Mouse (Mus musculus): ENCODE results near the gene Reep3. TPM values are rescaled to one million over a fixed set of nuclear protein-coding genes. Genes with fewer than 3 reads are reported as not detected.
"Not testable (repeated sequence)": the region's sequence is repeated elsewhere in the genome, so short reads cannot be mapped to it uniquely, and the experiment has no call there.

The Reep3 gene
- polyA plus RNA-seq, 1 experiment from 2014 or later: 31.7 TPM

- no peak for DNase-seq (ENCODE audit: low spot score)
- peaks cover 7% of the 10 kb centered on the region for H3K4me1 ChIP-seq
- H3K36me3 ChIP-seq: peaks cover 33% of the 10 kb centered on the region
- no peaks in the 10 kb centered on the region for H3K9me3 ChIP-seq (replicated peaks)
- 90% methylated on average over 12 of the region's 12 CpGs for WGBS
- H3K27ac ChIP-seq (replicated peaks): no peak overlapping the region
- no peak overlapping the region for H3K4me3 ChIP-seq
- no peaks in the 10 kb centered on the region for H3K27me3 ChIP-seq (ENCODE audit: low read depth, poor library complexity, severe bottlenecking)
Observed at GRCm38 (mm10) chr10:67014746-67015145, 82.0 kb downstream of the Reep3 start.

GRCm38 (mm10) chr10:67010521-67010920 is 86.2 kb downstream of the Reep3 start:
- H3K9me3 ChIP-seq (replicated peaks): no peaks in the 10 kb centered on the region
- H3K4me1 ChIP-seq: no peaks in the 10 kb centered on the region
- WGBS: 91% methylated on average over 12 of the region's 12 CpGs
- H3K27me3 ChIP-seq (ENCODE audit: low read depth, poor library complexity, severe bottlenecking): peaks cover 2% of the 10 kb centered on the region; the same call in 1 of the 2 replicates
- peaks cover 24% of the 10 kb centered on the region for H3K36me3 ChIP-seq
- no peak overlapping the region for H3K4me3 ChIP-seq
- no peak for DNase-seq (ENCODE audit: low spot score)
- H3K27ac ChIP-seq (replicated peaks): no peak overlapping the region

- peak; percentile 23 for DNase-seq (ENCODE audit: low spot score)
- Histone ChIP-seq H3K4me3 (peak overlapping the region; percentile 51), H3K4me1 (peaks cover 32% of the 10 kb centered on the region), H3K9me3 (replicated peaks) (peaks cover 9% of the 10 kb centered on the region; the same call in 1 of the 2 replicates), H3K36me3 (no peaks in the 10 kb centered on the region), H3K27me3 (ENCODE audit: low read depth, poor library complexity, severe bottlenecking) (peaks cover 13% of the 10 kb centered on the region; the same call in 1 of the 2 replicates), H3K27ac (replicated peaks) (peak overlapping the region; percentile 84)
- WGBS: 6% methylated on average over 12 of the region's 12 CpGs
Observed at GRCm38 (mm10) chr10:67004527-67005042, 92.2 kb downstream of the Reep3 start.

- peaks cover 13% of the 10 kb centered on the region; the same call in 1 of the 2 replicates for H3K27me3 ChIP-seq (ENCODE audit: low read depth, poor library complexity, severe bottlenecking)
- peaks cover 32% of the 10 kb centered on the region for H3K4me1 ChIP-seq
- H3K36me3 ChIP-seq: no peaks in the 10 kb centered on the region
- H3K9me3 ChIP-seq (replicated peaks): peaks cover 9% of the 10 kb centered on the region; the same call in 1 of the 2 replicates
- peak overlapping the region; percentile 84 for H3K27ac ChIP-seq (replicated peaks)
- H3K4me3 ChIP-seq: peak overlapping the region; percentile 51
- DNase-seq (ENCODE audit: low spot score): peak; percentile 75
- WGBS: under 1% methylated on average over 22 of the region's 22 CpGs
Observed at GRCm38 (mm10) chr10:67003743-67004526, 92.8 kb downstream of the Reep3 start.

GRCm38 (mm10) chr10:67003009-67003742 is 93.6 kb downstream of the Reep3 start:
- peak; percentile 80 for DNase-seq (ENCODE audit: low spot score)
- under 1% methylated on average over 25 of the region's 25 CpGs for WGBS
- Histone ChIP-seq H3K36me3 (no peaks in the 10 kb centered on the region), H3K4me3 (peak overlapping the region; percentile 51), H3K27ac (replicated peaks) (peak overlapping the region; percentile 84), H3K4me1 (peaks cover 32% of the 10 kb centered on the region), H3K9me3 (replicated peaks) (peaks cover 9% of the 10 kb centered on the region; the same call in 1 of the 2 replicates), H3K27me3 (ENCODE audit: low read depth, poor library complexity, severe bottlenecking) (peaks cover 13% of the 10 kb centered on the region; the same call in 1 of the 2 replicates)

GRCm38 (mm10) chr10:67002207-67003008 is 94.3 kb downstream of the Reep3 start:
- no peaks in the 10 kb centered on the region for H3K36me3 ChIP-seq
- peaks cover 32% of the 10 kb centered on the region for H3K4me1 ChIP-seq
- peak overlapping the region; percentile 51 for H3K4me3 ChIP-seq
- H3K9me3 ChIP-seq (replicated peaks): peaks cover 9% of the 10 kb centered on the region; the same call in 1 of the 2 replicates
- 11% methylated on average over 30 of the region's 30 CpGs for WGBS
- peaks cover 13% of the 10 kb centered on the region; the same call in 1 of the 2 replicates for H3K27me3 ChIP-seq (ENCODE audit: low read depth, poor library complexity, severe bottlenecking)
- DNase-seq (ENCODE audit: low spot score): peak; percentile 75
- peak overlapping the region; percentile 84 for H3K27ac ChIP-seq (replicated peaks)

- H3K4me3 ChIP-seq; H3K36me3 ChIP-seq; H3K27ac ChIP-seq (replicated peaks); DNase-seq (ENCODE audit: low spot score); H3K9me3 ChIP-seq (replicated peaks): not testable (repeated sequence)
- WGBS: 95% methylated on average over 13 of the region's 13 CpGs
- peaks cover 13% of the 10 kb centered on the region; the same call in 1 of the 2 replicates for H3K27me3 ChIP-seq (ENCODE audit: low read depth, poor library complexity, severe bottlenecking)
- H3K4me1 ChIP-seq: peaks cover 32% of the 10 kb centered on the region
Observed at GRCm38 (mm10) chr10:67000958-67001615, 95.7 kb downstream of the Reep3 start.

GRCm38 (mm10) chr10:67000136-67000535 is 96.6 kb downstream of the Reep3 start:
- DNase-seq (ENCODE audit: low spot score): no peak
- H3K27ac ChIP-seq (replicated peaks): no peak overlapping the region
- H3K27me3 ChIP-seq (ENCODE audit: low read depth, poor library complexity, severe bottlenecking): peaks cover 7% of the 10 kb centered on the region; the same call in 1 of the 2 replicates
- H3K9me3 ChIP-seq (replicated peaks): peaks cover 9% of the 10 kb centered on the region; the same call in 1 of the 2 replicates
- H3K36me3 ChIP-seq: no peaks in the 10 kb centered on the region
- H3K4me3 ChIP-seq: no peak overlapping the region
- 93% methylated on average over 5 of the region's 5 CpGs for WGBS
- H3K4me1 ChIP-seq: peaks cover 32% of the 10 kb centered on the region

GRCm38 (mm10) chr10:66998770-66999169 is 98.0 kb downstream of the Reep3 start:
- 0 out of 2 replicates have a peak, but pooled peaks cover 3% of the 10 kb centered on the region for H3K27me3 ChIP-seq (ENCODE audit: low read depth, poor library complexity, severe bottlenecking)
- H3K4me3 ChIP-seq: no peak overlapping the region
- no peaks in the 10 kb centered on the region for H3K36me3 ChIP-seq
- H3K4me1 ChIP-seq: peaks cover 28% of the 10 kb centered on the region
- peaks cover 9% of the 10 kb centered on the region; the same call in 1 of the 2 replicates for H3K9me3 ChIP-seq (replicated peaks)
- no peak for DNase-seq (ENCODE audit: low spot score)
- no peak overlapping the region for H3K27ac ChIP-seq (replicated peaks)
- WGBS: 95% methylated on average over 7 of the region's 7 CpGs

- Histone ChIP-seq H3K36me3 (no peaks in the 10 kb centered on the region), H3K4me1 (peaks cover 11% of the 10 kb centered on the region), H3K9me3 (replicated peaks) (0 out of 2 replicates have a peak, but pooled peaks cover 3% of the 10 kb centered on the region), H3K27me3 (ENCODE audit: low read depth, poor library complexity, severe bottlenecking) (no peaks in the 10 kb centered on the region), H3K4me3 (no peak overlapping the region), H3K27ac (replicated peaks) (peak overlapping the region; percentile 38; the same call in 1 of the 2 replicates)
- no peak for DNase-seq (ENCODE audit: low spot score)
- WGBS: 80% methylated on average over 6 of the region's 6 CpGs
Observed at GRCm38 (mm10) chr10:66995181-66995580, 101.6 kb downstream of the Reep3 start.

- no peak for DNase-seq (ENCODE audit: low spot score)
- WGBS: 80% methylated on average over 5 of the region's 5 CpGs
- H3K4me1 ChIP-seq: peaks cover 11% of the 10 kb centered on the region
- H3K36me3 ChIP-seq: no peaks in the 10 kb centered on the region
- peak overlapping the region; percentile 38; the same call in 1 of the 2 replicates for H3K27ac ChIP-seq (replicated peaks)
- H3K27me3 ChIP-seq (ENCODE audit: low read depth, poor library complexity, severe bottlenecking): no peaks in the 10 kb centered on the region
- no peak overlapping the region for H3K4me3 ChIP-seq
- peaks cover 10% of the 10 kb centered on the region for H3K9me3 ChIP-seq (replicated peaks)
Observed at GRCm38 (mm10) chr10:66994469-66994868, 102.3 kb downstream of the Reep3 start.

All from midbrain, embryonic 10.5 days (tissue).